Mouse (Mus musculus): ENCODE results near the gene Rapgef6. TPM values are rescaled to one million over a fixed set of nuclear protein-coding genes. Genes with fewer than 3 reads are reported as not detected.

The Rapgef6 gene
- polyA plus RNA-seq, 1 experiment from 2014 or later, result 40.2 TPM

GRCm38 (mm10) chr11:54741330-54741729 is 218.7 kb downstream of the Rapgef6 start:
- H3K27ac ChIP-seq (ENCODE audit: low read length), result no peak overlapping the region

DNA sequence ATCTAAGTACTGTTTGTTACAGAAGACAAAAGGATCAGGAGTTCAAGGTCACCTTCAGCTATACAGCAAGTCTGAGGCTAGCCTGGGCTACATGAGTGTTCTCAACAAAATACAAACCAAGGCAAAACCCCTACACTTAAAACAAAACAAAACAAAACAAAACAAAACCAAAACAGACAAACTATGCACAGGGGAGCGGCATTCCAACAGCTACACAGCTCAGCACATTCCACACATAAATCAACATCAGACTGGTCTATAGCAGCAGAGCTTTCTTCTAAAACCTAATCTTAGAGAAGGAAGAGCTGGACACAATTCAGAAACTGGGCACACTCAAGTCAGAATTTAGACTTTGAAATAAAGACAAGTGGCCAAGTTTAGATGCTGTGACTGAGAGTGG is 221.6 kb downstream of the Rapgef6 start:
- 74% methylated on average over 1 of the region's 1 CpGs for WGBS
- no peak overlapping the region for H3K4me3 ChIP-seq (ENCODE audit: low read depth, low read length)
- ATAC-seq, result no peak
- H3K9ac ChIP-seq (ENCODE audit: low read depth, low read length), result no peak overlapping the region
- no peak overlapping the region for H3K27ac ChIP-seq (ENCODE audit: low read length)
- H3K36me3 ChIP-seq (ENCODE audit: control insufficient read depth, insufficient read depth, low read length), result peaks cover 11% of the 10 kb centered on the region
- H3K27me3 ChIP-seq (ENCODE audit: control insufficient read depth, insufficient read depth, low read depth, low read length), result no peaks in the 10 kb centered on the region
- H3K4me2 ChIP-seq (ENCODE audit: low read length), result no peak overlapping the region
- no peaks in the 10 kb centered on the region for H3K4me1 ChIP-seq (ENCODE audit: control insufficient read depth, insufficient read depth, low read length)
- H3K9me3 ChIP-seq (replicated peaks; ENCODE audit: control insufficient read depth, low read length, poor library complexity, severe bottlenecking), result no peaks in the 10 kb centered on the region

More at GRCm38 (mm10) chr11:54741330-54741729, 218.7 kb downstream of the Rapgef6 start:
- H3K9me3 ChIP-seq (replicated peaks; ENCODE audit: control insufficient read depth, low read length, poor library complexity, severe bottlenecking), result no peaks in the 10 kb centered on the region
- H3K4me3 ChIP-seq (ENCODE audit: low read depth, low read length), result no peak overlapping the region
- ATAC-seq, result no peak
- no peaks in the 10 kb centered on the region for H3K4me1 ChIP-seq (ENCODE audit: control insufficient read depth, insufficient read depth, low read length)
- no peaks in the 10 kb centered on the region for H3K27me3 ChIP-seq (ENCODE audit: control insufficient read depth, insufficient read depth, low read depth, low read length)
- no peak overlapping the region for H3K4me2 ChIP-seq (ENCODE audit: low read length)
- H3K9ac ChIP-seq (ENCODE audit: low read depth, low read length), result no peak overlapping the region
- peaks cover 14% of the 10 kb centered on the region for H3K36me3 ChIP-seq (ENCODE audit: control insufficient read depth, insufficient read depth, low read length)
- 92% methylated on average over 2 of the region's 2 CpGs for WGBS

Small RNAs within 50 kb of the gene (microRNA-seq; reads per million reads assigned to microRNA genes)
- not detected for gene Gm26116

Other genes starting within 250 kb of the Rapgef6 start
- gene Acsl6, start 219.0 kb upstream of the Rapgef6 start, polyA plus RNA-seq (2015; fragmentation: Nextera tagmentation; extraction: Ambion mirVana), result 46.2 and 47.0 TPM in 2 replicates
- not detected in 2 replicates for gene Meikin, start 152.2 kb upstream of the Rapgef6 start, polyA plus RNA-seq (2015; fragmentation: Nextera tagmentation; extraction: Ambion mirVana)
- gene Fnip1, start 84.6 kb upstream of the Rapgef6 start, polyA plus RNA-seq (2015; fragmentation: Nextera tagmentation; extraction: Ambion mirVana), result 12.3 and 13.0 TPM in 2 replicates

Data from midbrain, embryonic 16.5 days (tissue).